24 mouse cellular contexts compared by ENCODE assay signal in genomic region chr15:67732988-67733387, GRCm38 (mm10).
DNase-seq lines count a peak whose midpoint lies in the region; ATAC-seq and TF ChIP-seq lines count a peak whose summit lies in the region.
"Had no signal": no experiment of that assay in that cellular context is flagged by ENCODE, and none has a peak within 500 bp of the region (broad histone marks: within the 10 kb centered on the region; RNA-seq: fewer than 3 reads in every experiment).

No protein-coding gene starts in this region.

- H3K27me3 ChIP-seq in liver, postnatal 0 days (ENCODE audit: insufficient read depth, low read length): no peaks in the 10 kb centered on the region
- H3K27me3 ChIP-seq in liver, embryonic 12.5 days (replicated peaks): no peaks in the 10 kb centered on the region
- H3K27me3 ChIP-seq: heart, embryonic 15.5 days; midbrain, embryonic 12.5 days; stomach, embryonic 15.5 days had no signal

- no peak overlapping the region for H3K4me2 ChIP-seq in liver, postnatal 0 days (ENCODE audit: low read depth, low read length)
- no peak overlapping the region for H3K4me2 ChIP-seq in liver, embryonic 12.5 days
- H3K4me2 ChIP-seq: heart, embryonic 15.5 days; midbrain, embryonic 12.5 days; stomach, embryonic 15.5 days had no signal

- no peak overlapping the region for H3K9ac ChIP-seq in liver, postnatal 0 days (replicated peaks)
- no peak overlapping the region for H3K9ac ChIP-seq in liver, embryonic 12.5 days
- H3K9ac ChIP-seq: heart, embryonic 15.5 days; liver, embryonic 14.5 days; midbrain, embryonic 12.5 days; stomach, embryonic 15.5 days had no signal

- H3K9me3 ChIP-seq in liver, postnatal 0 days (ENCODE audit: low read length): no peaks in the 10 kb centered on the region
- no peaks in the 10 kb centered on the region for H3K9me3 ChIP-seq in liver, embryonic 12.5 days (replicated peaks)
- H3K9me3 ChIP-seq: heart, embryonic 15.5 days; hindbrain, embryonic 10.5 days; midbrain, embryonic 12.5 days; stomach, embryonic 15.5 days had no signal

- WGBS in liver, postnatal 0 days (ENCODE audit: insufficient replicate concordance): 24% methylated on average over 1 of the region's 1 CpGs
- 7% methylated on average over 1 of the region's 1 CpGs for WGBS in liver, embryonic 12.5 days (ENCODE audit: insufficient replicate concordance)
- WGBS in macrophage (ENCODE audit: missing documents): 0% methylated on average over 1 of the region's 1 CpGs

- H3K36me3 ChIP-seq in liver, postnatal 0 days (replicated peaks; ENCODE audit: insufficient read depth, low read length): no peaks in the 10 kb centered on the region
- H3K36me3 ChIP-seq in liver, embryonic 12.5 days: no peaks in the 10 kb centered on the region
- no peaks in the 10 kb centered on the region for H3K36me3 ChIP-seq in macrophage (ENCODE audit: inconsistent target)
- H3K36me3 ChIP-seq: heart, embryonic 15.5 days; hindbrain, embryonic 10.5 days; midbrain, embryonic 12.5 days; stomach, embryonic 15.5 days had no signal

- DNase-seq in liver, postnatal 0 days: peak; percentile 12
- peak; percentile 56 for DNase-seq in MEL-GATA-1-ER (ENCODE audit: extremely low read depth, low read depth)
- DNase-seq in skeletal muscle tissue, adult 2 months (ENCODE audit: low read depth, low spot score): peak; percentile 13
- no peak for DNase-seq in embryo, embryonic 10 days (ENCODE audit: low spot score)
- DNase-seq: adrenal gland, postnatal 25 days; cerebellum, adult 11-12 months; cerebellum, postnatal 25 days; gastrocnemius, postnatal 10 days; heart, adult 2 months; kidney, postnatal 14 days; right cerebral cortex, postnatal 25 days; thymus, adult 2 months had no signal

- no peak overlapping the region for H3K27ac ChIP-seq in liver, postnatal 0 days (ENCODE audit: low read depth)
- no peak overlapping the region for H3K27ac ChIP-seq in liver, embryonic 12.5 days
- H3K27ac ChIP-seq in macrophage: peak overlapping the region; percentile 48
- H3K27ac ChIP-seq: heart, adult 2 months; heart, embryonic 15.5 days; hindbrain, embryonic 10.5 days; hindbrain, postnatal 0 days; liver, embryonic 14.5 days; midbrain, embryonic 12.5 days; stomach, embryonic 15.5 days had no signal

- ATAC-seq in liver, postnatal 0 days: no peak
- ATAC-seq in liver, embryonic 12.5 days: no peak
- ATAC-seq in erythroid progenitor cell, adult 5-6 weeks (replicated peaks; ENCODE audit: low FRiP score, poor library complexity, severe bottlenecking): no peak
- ATAC-seq: activated CD4-positive, CD25-positive, alpha-beta regulatory T cell, adult 4 months; forebrain, embryonic 14.5 days; hindbrain, postnatal 0 days; intestine, postnatal 0 days had no signal

- H3K4me1 ChIP-seq in liver, postnatal 0 days (ENCODE audit: insufficient read depth): no peaks in the 10 kb centered on the region
- no peaks in the 10 kb centered on the region for H3K4me1 ChIP-seq in liver, embryonic 12.5 days
- H3K4me1 ChIP-seq: heart, embryonic 15.5 days; hindbrain, embryonic 10.5 days; midbrain, embryonic 12.5 days; stomach, embryonic 15.5 days had no signal

- no peak for TF ChIP-seq EP300 in liver, postnatal 0 days (IDR thresholded peaks at IDR 0.05; ENCODE audit: low read depth)

- no peaks in the 10 kb centered on the region for H3K79me2 ChIP-seq in macrophage (ENCODE audit: inconsistent target)

- TF ChIP-seq CTCF in liver, postnatal 0 days (IDR thresholded peaks at IDR 0.05; ENCODE audit: low read depth): no peak

- no peak overlapping the region for H3K4me3 ChIP-seq in liver, postnatal 0 days (ENCODE audit: low read depth, low read length)
- H3K4me3 ChIP-seq in liver, embryonic 12.5 days: no peak overlapping the region
- H3K4me3 ChIP-seq in macrophage (ENCODE audit: inconsistent target): no peak overlapping the region
- H3K4me3 ChIP-seq: heart, adult 2 months; heart, embryonic 15.5 days; hindbrain, embryonic 10.5 days; midbrain, embryonic 12.5 days; stomach, embryonic 15.5 days had no signal
